Mouse (Mus musculus) brown adipose tissue, adult 24 weeks (tissue): ENCODE data around the gene Mprip. TPM values are rescaled to one million over a fixed set of nuclear protein-coding genes. Genes with fewer than 3 reads are reported as not detected.

ENCODE experiments used
- H3K27ac ChIP-seq: fragments of 200-500 bp; replicated peaks from 2 replicates; pipeline ENCODE4 v1.5.1; 2012; ENCODE audit warnings: low read depth, mild to moderate bottlenecking, low read length
- H3K4me1 ChIP-seq: fragments of 200-500 bp; 2 replicates; pipeline ENCODE4 v1.6.1; 2012; ENCODE audit warnings: low read length, mixed read lengths; ENCODE audit not compliant: control insufficient read depth, insufficient read depth, insufficient read length
- H3K4me3 ChIP-seq: fragments of 200-500 bp; 2 replicates; pipeline ENCODE4 v1.5.1; 2012; ENCODE audit warnings: low read depth, mild to moderate bottlenecking, low read length, moderate library complexity; ENCODE audit not compliant: insufficient read depth
- polyA plus RNA-seq: library from polyadenylated mRNA; stranded (reverse); fragments of >200 nt; gene quantifications from 2 replicates; pipeline ENCODE4 v1.2.4, GENCODE M21; 2012; ENCODE audit not compliant: missing spikeins, insufficient read depth, insufficient read length

Mprip gene
- polyA plus RNA-seq, 1 experiment = 83.7 TPM

GRCm38 (mm10) chr11:59636695-59637414 is 24.2 kb upstream of the Mprip start:
- no peak overlapping the region for H3K27ac ChIP-seq
- peaks cover 12% of the 10 kb centered on the region; the same call in 1 of the 2 replicates for H3K4me1 ChIP-seq
- no peak overlapping the region for H3K4me3 ChIP-seq

DNA sequence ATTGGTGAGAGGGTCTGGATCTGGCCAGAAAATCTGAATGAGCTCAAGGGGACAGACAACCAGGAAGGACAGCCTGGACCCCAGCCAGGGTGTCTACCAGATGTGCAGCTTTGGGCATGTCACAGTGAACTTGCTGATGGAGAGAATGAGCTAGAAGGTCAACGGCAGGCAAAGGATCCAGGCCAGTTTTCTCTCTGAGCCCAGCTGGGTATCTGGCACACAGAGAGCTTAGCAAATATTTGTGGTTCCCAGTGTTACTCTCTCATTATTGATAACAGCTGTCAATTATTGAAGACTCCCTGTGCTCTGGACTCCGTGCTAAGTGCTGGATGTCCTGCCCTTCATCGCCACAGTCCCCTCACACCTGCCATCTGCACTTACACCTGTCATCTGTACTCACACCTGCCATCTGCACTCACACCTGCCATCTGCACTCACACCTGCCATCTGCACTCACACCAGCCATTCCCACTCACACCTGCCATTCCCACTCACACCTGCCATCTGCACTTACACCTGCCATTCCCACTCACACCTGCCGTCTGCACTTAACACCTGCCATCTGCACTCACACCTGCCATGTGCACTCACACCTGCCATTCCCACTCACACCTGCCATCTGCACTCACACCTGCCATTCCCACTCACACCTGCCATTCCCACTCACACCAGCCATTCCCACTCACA is 21.0 kb upstream of the Mprip start:
- Histone ChIP-seq H3K4me3 (no peak overlapping the region), H3K4me1 (peaks cover 12% of the 10 kb centered on the region; the same call in 1 of the 2 replicates), H3K27ac (no peak overlapping the region)

DNA sequence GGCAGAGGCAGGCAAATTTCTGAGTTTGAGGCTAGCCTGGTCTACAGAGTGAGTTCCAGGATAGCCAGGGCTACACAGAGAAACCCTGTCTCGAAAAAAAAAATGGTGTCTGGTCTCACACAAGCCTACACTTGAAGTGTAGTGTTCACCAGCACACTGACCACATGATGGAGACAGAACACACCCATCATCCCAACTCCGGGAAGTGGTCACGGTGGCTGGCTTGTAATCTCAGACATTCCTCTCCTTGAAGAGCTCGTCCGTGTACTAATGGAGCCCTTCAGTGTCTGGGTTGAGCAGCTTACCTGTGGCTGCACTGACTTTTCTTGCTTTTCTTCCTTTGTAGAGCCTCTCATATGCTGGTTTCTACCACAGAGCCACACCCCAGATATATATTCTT is 19.9 kb upstream of the Mprip start:
- Histone ChIP-seq H3K27ac (no peak overlapping the region), H3K4me1 (peaks cover 8% of the 10 kb centered on the region; the same call in 1 of the 2 replicates), H3K4me3 (no peak overlapping the region)

- Histone ChIP-seq H3K4me3 (no peak overlapping the region), H3K27ac (no peak overlapping the region), H3K4me1 (no peaks in the 10 kb centered on the region)
Measured at GRCm38 (mm10) chr11:59642420-59642819, 18.7 kb upstream of the Mprip start.

DNA sequence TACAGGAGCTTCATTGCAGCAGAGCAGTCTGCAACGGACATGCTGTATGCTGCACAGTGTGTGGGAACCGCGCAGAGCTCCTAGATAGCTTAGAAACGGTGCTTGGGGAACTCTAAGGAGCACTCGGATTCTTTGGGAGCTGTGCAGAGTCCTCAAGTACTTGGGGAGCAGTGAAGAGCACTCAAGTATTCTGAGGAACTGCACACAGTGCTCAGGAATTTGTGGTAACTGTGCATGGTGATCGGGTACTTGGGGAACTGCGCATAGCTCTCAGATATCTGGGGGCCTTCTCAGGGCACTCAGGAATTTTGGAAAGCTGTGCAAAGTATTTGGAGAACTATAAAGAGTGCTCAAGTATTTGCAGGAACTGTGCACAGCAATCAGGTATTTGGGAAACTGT is 16.1 kb upstream of the Mprip start:
- Histone ChIP-seq H3K27ac (no peak overlapping the region), H3K4me1 (no peaks in the 10 kb centered on the region), H3K4me3 (no peak overlapping the region)

DNA sequence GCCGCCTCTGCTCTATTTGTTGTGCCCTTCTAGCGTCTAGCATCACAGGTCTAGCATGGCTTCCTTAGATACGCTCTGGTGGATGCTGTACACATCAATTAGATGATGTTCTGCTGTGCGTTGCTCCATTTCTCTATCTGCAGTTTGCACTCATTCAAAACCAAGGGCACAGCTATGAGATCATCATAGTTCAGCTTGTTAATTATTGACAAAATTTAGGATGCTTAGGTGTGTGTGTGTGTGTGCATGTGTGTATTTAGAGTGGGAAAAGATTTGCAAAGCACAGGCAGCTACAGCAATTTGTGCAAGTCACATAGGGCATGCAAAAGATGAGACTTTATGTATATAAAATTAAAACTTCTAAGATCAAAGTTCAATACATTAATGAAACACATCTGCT is 12.0 kb upstream of the Mprip start:
- no peaks in the 10 kb centered on the region for H3K4me1 ChIP-seq
- H3K4me3 ChIP-seq = no peak overlapping the region
- H3K27ac ChIP-seq = no peak overlapping the region

- H3K27ac ChIP-seq = no peak overlapping the region
- H3K4me3 ChIP-seq = no peak overlapping the region
- H3K4me1 ChIP-seq = peaks cover 16% of the 10 kb centered on the region; the same call in 1 of the 2 replicates
Measured at GRCm38 (mm10) chr11:59653003-59653402, 8.1 kb upstream of the Mprip start.

GRCm38 (mm10) chr11:59653547-59653946 is 7.6 kb upstream of the Mprip start:
- Histone ChIP-seq H3K27ac (no peak overlapping the region), H3K4me1 (peaks cover 16% of the 10 kb centered on the region; the same call in 1 of the 2 replicates), H3K4me3 (no peak overlapping the region)

DNA sequence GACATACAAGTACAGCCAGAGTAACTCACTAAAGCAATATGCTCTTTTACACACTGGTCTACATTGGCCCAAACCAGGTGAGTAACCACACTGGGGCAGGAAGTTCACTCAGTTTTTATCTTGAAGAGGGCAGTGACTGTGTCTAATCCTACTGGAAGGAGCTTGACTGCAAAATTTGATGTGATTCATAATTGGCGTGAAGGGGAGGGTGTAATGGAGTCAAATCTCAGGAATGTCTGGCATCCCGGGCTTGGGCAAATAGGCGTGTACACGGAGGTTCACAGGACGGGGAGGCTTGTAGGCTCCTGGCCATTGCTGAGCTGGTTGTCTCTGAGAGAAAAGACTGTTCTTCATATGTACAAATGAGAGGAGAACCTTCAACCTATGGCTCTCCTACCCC is 5.8 kb upstream of the Mprip start:
- no peak overlapping the region for H3K4me3 ChIP-seq
- H3K4me1 ChIP-seq = peaks cover 16% of the 10 kb centered on the region; the same call in 1 of the 2 replicates
- H3K27ac ChIP-seq = peak overlapping the region; percentile 80

GRCm38 (mm10) chr11:59656016-59656415 is 5.1 kb upstream of the Mprip start:
- Histone ChIP-seq H3K4me1 (peaks cover 18% of the 10 kb centered on the region), H3K4me3 (no peak overlapping the region), H3K27ac (peak overlapping the region; percentile 80)

DNA sequence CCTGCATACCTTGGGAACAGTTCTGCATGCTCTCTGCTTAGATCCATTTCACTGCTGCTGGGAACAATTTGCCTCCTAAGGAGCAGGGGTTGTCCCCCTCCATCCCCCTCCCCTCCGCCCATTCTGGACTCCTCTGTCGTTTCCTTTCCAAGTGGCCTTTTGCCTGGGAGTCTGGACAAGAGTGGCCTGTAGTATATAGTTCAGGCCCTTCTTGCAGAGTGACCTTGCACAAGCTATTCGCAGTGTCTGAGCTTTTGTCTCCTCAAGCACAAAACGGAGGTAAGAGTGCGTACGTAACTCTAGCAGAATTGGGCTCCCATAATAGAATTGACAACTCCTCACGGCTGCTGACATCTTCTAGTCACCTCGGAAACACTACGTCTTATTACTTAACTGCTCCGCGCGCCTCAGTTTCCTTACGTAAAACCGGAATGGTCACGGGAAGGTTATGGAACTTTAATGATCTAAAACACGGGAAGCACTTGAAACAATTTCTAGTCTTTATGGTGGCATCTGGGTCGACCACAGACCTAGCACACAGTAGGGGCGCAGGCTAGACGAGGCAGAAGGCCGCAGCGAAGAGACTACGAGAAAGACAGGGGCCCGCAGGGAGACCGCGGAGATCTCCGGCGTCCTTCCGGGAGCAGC is 620 bp downstream of the Mprip start:
- peak overlapping the region; percentile 96 for H3K27ac ChIP-seq
- peak overlapping the region; percentile 90 for H3K4me3 ChIP-seq
- H3K4me1 ChIP-seq = peaks cover 21% of the 10 kb centered on the region

- Histone ChIP-seq H3K4me1 (peaks cover 19% of the 10 kb centered on the region), H3K4me3 (peak overlapping the region; percentile 91), H3K27ac (peak overlapping the region; percentile 96)
Measured at GRCm38 (mm10) chr11:59662249-59662788, 1.2 kb downstream of the Mprip start.

DNA sequence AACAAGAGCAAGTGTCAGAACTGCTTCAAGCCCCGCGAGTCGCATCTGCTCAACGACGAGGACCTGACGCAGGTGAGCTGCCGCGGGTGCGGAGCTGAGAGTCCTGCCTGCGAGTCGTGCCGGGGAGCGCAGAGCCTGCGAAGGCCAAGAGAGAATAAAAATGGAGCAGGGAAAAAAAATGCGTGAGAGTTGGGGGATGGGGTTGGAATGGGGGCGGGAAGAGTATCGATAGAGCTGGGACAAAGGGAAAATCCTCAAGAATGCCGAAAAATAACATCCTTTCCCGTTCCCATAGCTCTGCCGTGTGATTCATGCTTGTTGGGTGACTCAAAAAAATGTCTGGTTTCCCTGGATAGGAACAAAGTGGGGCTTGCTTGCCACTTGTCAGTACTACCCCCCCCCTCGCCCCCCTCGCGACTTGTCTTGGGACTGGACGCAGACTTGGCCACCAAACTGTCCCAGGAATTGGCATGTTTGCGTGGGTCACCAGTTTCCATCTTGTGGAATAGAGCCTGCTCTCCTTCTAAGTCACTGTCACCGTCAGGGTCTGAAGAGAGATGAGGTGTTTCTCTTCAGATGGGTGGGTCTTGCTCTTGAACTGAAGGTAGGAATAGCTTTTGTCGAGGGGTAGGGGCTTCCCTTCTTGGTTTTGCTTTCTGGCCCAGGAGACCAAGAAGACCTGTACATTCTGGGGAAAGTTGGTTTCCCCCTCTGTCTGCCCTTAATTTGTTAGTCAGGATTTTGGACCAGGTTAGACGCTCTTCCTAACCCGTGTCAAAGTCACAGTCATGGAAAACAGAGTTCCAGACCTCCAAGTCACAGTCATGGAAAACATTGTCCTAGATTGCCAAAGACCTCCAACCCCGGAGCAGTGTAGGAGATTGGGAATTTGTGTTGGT is 2.0 kb downstream of the Mprip start:
- Histone ChIP-seq H3K27ac (peak overlapping the region; percentile 89), H3K4me3 (peak overlapping the region; percentile 91)

DNA sequence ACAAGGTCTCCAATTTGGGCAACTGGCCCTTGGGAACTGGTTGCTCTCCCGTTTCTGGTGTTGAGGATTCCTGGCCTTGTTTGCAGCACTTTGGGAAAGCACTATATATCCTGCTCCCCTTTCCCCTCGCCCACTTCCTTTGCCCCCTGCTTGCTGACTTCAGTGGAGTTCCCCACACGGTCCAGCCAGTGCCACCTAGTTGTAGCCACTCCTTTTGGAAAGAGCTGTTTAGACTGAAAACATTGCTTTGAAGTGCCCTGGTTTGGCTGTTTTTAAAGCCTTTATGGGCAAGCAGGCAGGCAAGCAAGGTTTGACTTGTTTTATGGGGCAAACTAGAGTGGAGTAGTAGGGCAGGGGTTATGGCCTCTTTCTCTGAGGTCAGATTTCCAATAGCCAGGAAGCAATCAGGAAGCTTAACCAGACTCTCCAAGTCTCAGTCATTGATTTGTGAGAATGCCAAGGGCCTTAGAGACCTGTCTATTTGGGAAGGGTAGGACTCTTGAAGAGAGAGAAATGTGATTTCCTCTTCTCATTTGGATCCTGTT is 2.7 kb downstream of the Mprip start:
- peak overlapping the region; percentile 89 for H3K27ac ChIP-seq
- peak overlapping the region; percentile 91 for H3K4me3 ChIP-seq
- peaks cover 21% of the 10 kb centered on the region for H3K4me1 ChIP-seq

More for the DNA sequence above, 2.0 kb downstream of the Mprip start:
- H3K4me1 ChIP-seq = peaks cover 21% of the 10 kb centered on the region
